Mouse (Mus musculus): ENCODE data around the gene Fgd2. TPM values are rescaled to one million over a fixed set of nuclear protein-coding genes. Genes with fewer than 3 reads are reported as not detected.

Fgd2 gene
- polyA plus RNA-seq, 1 experiment from 2014 or later = 5.6 TPM

DNA sequence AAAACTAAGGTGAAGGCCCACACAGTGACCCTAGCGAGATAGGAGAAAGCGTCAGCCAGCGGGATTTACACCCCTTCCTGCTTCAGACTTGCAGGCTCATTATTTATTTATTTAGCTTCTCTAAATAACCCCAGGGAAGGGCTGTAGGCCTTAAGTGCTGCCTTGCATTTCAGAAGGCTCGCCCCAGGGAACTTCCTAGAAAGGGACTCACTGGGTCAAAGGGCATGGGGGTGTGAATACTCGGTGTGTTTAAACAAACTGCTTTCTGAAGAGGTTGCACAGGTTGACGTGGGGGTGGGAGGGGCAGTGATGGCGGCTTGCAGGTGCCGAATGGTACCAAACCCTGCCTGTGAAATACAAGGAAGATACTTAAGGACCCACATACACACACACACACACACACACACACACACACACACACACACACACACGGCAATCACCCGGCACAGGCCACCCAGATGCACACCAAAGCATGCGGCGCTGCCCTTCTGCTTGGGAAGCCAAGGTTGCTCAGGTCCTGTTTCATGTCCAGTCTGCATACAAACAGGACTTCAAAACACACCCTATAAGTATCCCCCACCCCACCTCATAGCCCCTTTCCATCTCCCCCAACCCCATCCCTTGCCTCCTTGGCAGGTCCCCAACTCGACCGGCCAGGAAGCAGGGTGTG lies 38.7 kb downstream of the Fgd2 start:
- H3K4me2 ChIP-seq = peak overlapping the region; percentile 75; the same call in 1 of the 2 replicates
- H3K4me1 ChIP-seq (replicated peaks) = peaks cover 28% of the 10 kb centered on the region
- H3K9me3 ChIP-seq = no peaks in the 10 kb centered on the region
- 36% methylated on average over 14 of the region's 14 CpGs for WGBS
- no peaks in the 10 kb centered on the region for H3K36me3 ChIP-seq
- 0 out of 2 replicates have a peak overlapping the region, but pooled peaks have one; percentile 90 for H3K27ac ChIP-seq
- peaks cover 3% of the 10 kb centered on the region; the same call in 1 of the 2 replicates for H3K27me3 ChIP-seq
- no peak overlapping the region for H3K4me3 ChIP-seq (replicated peaks)
- H3K9ac ChIP-seq (replicated peaks) = no peak overlapping the region; the same call in 1 of the 2 replicates
- ATAC-seq (ENCODE audit: insufficient number of reproducible peaks, insufficient read depth, low FRiP score, low TSS enrichment, low read depth) = no peak

DNA sequence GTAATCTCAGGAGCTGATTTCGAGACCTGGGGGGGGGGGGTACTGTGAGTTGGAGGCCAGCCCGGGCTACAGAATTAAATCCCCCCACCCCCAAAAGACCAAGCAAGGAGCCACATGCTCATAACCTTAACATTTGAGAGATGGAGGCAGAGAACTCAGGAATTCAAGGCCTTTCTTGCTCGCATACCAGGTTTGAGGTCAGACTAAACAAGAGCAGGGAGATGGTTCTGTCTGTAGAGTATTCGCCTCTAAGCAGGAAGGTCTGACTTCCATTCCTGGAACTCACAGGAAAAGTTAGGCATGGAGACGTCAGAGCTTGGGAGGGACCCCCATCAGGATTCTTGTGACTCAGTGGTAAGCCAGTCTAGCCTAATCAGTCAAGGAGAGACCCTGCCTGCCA lies 39.3 kb downstream of the Fgd2 start:
- 60% methylated on average over 5 of the region's 5 CpGs for WGBS
- H3K4me3 ChIP-seq (replicated peaks) = no peak overlapping the region
- no peak for ATAC-seq (ENCODE audit: insufficient number of reproducible peaks, insufficient read depth, low FRiP score, low TSS enrichment, low read depth)
- H3K27ac ChIP-seq = no peak overlapping the region
- H3K4me1 ChIP-seq (replicated peaks) = peaks cover 28% of the 10 kb centered on the region
- H3K9me3 ChIP-seq = no peaks in the 10 kb centered on the region
- no peak overlapping the region for H3K9ac ChIP-seq (replicated peaks)
- peaks cover 3% of the 10 kb centered on the region; the same call in 1 of the 2 replicates for H3K27me3 ChIP-seq
- H3K36me3 ChIP-seq = no peaks in the 10 kb centered on the region
- no peak overlapping the region for H3K4me2 ChIP-seq

DNA sequence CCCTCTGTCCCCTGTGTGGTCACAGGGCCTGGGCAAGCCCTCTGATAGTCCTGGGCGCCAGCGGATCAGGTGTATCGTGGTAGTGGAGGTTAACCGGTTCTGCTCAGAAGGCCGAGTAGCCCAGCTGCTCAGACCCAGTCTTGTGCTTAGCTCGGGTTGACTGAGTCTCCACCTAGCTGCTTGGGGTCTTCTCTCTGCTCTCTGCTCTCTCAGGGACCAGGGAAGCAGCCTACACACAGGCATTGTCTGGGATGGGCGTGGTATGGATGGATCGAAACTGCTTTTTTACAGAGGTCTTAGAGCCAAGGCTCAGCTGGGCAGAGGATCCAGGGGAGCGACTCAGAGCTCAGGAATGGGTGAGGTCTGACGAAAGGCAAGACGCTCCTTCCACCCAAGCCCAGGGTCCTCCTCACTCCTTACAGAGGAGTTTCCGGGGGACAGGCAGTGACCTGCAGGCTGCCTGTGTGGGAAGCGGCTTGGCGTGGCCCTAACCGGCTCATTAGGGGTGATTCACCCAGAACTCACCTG lies 41.1 kb downstream of the Fgd2 start:
- H3K4me3 ChIP-seq (replicated peaks) = no peak overlapping the region
- H3K36me3 ChIP-seq = no peaks in the 10 kb centered on the region
- H3K27me3 ChIP-seq = no peaks in the 10 kb centered on the region
- 68% methylated on average over 15 of the region's 15 CpGs for WGBS
- H3K4me1 ChIP-seq (replicated peaks) = peaks cover 31% of the 10 kb centered on the region
- H3K4me2 ChIP-seq = no peak overlapping the region
- no peak for ATAC-seq (ENCODE audit: insufficient number of reproducible peaks, insufficient read depth, low FRiP score, low TSS enrichment, low read depth)
- H3K9me3 ChIP-seq = no peaks in the 10 kb centered on the region
- H3K27ac ChIP-seq = no peak overlapping the region
- H3K9ac ChIP-seq (replicated peaks) = no peak overlapping the region

DNA sequence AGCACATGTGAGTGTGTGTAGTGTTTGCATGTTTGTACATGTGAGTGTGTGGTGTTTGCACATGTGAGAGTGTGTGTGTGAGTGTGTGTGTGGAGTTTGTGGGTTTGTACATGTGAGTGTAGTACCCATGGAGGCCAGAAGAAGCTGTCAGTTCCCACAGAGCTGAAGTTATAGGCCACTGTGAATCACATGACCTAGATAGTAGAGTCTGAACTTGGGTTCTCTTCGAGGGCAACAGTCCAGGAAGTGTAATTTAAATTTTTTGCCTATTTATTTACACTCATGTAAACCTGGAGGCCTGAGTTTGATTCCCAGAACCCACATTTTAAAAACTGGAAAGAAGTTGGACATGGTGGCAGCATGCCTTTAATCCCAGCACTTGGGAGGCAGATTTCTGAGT lies 42.5 kb downstream of the Fgd2 start:
- no peak overlapping the region for H3K4me3 ChIP-seq (replicated peaks)
- peaks cover 18% of the 10 kb centered on the region for H3K4me1 ChIP-seq (replicated peaks)
- H3K9me3 ChIP-seq = no peaks in the 10 kb centered on the region
- H3K9ac ChIP-seq (replicated peaks) = no peak overlapping the region
- H3K27me3 ChIP-seq = no peaks in the 10 kb centered on the region
- ATAC-seq (ENCODE audit: insufficient number of reproducible peaks, insufficient read depth, low FRiP score, low TSS enrichment, low read depth) = no peak
- 84% methylated on average over 1 of the region's 1 CpGs for WGBS
- H3K4me2 ChIP-seq = no peak overlapping the region
- no peak overlapping the region for H3K27ac ChIP-seq
- no peaks in the 10 kb centered on the region for H3K36me3 ChIP-seq

DNA sequence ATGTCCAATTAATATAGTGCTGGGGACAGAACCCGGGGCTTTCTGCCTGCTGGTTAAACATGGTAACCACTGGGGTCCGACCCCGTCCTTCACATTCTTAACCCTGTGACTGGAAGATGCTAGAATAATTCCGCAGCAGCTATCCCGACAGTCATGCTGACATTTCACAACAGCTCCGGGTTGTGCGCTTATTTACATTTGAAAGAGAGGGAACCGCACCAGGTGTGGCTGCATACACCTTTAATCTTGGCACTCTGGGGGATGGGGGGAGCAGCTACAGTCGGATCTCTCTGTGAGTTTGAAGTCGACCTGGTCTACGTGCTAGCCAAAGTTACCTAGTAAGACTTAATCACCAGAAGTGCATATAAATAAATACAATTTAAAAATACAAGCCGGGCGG lies 44.8 kb downstream of the Fgd2 start:
- Histone ChIP-seq H3K4me1 (replicated peaks) (0 out of 2 replicates have a peak, but pooled peaks cover 3% of the 10 kb centered on the region), H3K9ac (replicated peaks) (no peak overlapping the region), H3K27me3 (no peaks in the 10 kb centered on the region), H3K4me2 (no peak overlapping the region), H3K9me3 (no peaks in the 10 kb centered on the region), H3K27ac (no peak overlapping the region), H3K4me3 (replicated peaks) (no peak overlapping the region), H3K36me3 (no peaks in the 10 kb centered on the region)
- WGBS = 53% methylated on average over 13 of the region's 13 CpGs
- no peak for ATAC-seq (ENCODE audit: insufficient number of reproducible peaks, insufficient read depth, low FRiP score, low TSS enrichment, low read depth)

DNA sequence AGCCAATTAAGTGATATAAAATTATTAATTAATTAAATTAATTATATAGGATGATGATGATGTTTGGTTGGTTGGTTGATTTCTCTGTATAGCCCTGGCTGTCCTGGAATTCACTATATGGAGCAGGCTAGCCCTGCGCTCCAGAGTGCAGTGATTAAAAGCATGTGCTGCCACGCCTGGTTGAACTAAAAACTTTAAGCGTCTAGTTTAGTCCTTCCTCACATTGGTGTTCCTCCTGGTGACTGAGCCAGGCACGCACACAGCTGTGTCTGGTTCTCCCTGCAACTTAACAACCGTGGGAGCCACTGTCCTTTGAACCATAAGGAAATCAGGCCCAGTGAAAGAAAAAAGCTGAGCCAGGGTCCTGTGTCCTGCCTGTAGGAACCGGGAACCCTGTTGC lies 45.4 kb downstream of the Fgd2 start:
- H3K4me1 ChIP-seq (replicated peaks) = 0 out of 2 replicates have a peak, but pooled peaks cover 3% of the 10 kb centered on the region
- 25% methylated on average over 6 of the region's 6 CpGs for WGBS
- no peaks in the 10 kb centered on the region for H3K9me3 ChIP-seq
- H3K27ac ChIP-seq = peak overlapping the region; percentile 29; the same call in 1 of the 2 replicates
- H3K36me3 ChIP-seq = no peaks in the 10 kb centered on the region
- peak; percentile 49; the same call in 1 of the 2 replicates for ATAC-seq (ENCODE audit: insufficient number of reproducible peaks, insufficient read depth, low FRiP score, low TSS enrichment, low read depth)
- H3K4me3 ChIP-seq (replicated peaks) = no peak overlapping the region
- no peak overlapping the region for H3K9ac ChIP-seq (replicated peaks)
- H3K27me3 ChIP-seq = no peaks in the 10 kb centered on the region
- H3K4me2 ChIP-seq = no peak overlapping the region

DNA sequence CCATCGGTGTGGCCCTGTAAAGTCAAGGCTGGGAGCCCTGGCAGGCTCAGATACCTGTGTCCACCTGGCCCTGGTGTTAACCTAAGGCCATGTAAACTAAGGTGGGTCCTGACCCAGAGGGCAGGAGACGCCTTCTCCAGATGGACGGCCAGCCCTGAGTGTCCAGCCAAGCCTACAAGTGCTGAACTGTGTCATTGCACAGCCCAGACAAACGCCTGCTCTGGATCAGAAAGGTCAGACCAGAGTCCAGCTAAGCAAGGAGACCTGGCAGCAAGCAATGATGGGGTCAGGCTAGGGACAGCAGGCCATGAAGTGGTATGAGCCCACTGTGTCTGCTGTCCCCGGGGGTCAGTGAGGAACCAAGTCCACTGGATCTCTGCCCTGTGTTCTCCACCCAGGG lies 46.7 kb downstream of the Fgd2 start:
- WGBS = 77% methylated on average over 5 of the region's 5 CpGs
- H3K9me3 ChIP-seq = no peaks in the 10 kb centered on the region
- H3K27me3 ChIP-seq = no peaks in the 10 kb centered on the region
- 0 out of 2 replicates have a peak, but pooled peaks cover 3% of the 10 kb centered on the region for H3K4me1 ChIP-seq (replicated peaks)
- H3K9ac ChIP-seq (replicated peaks) = no peak overlapping the region
- H3K4me2 ChIP-seq = no peak overlapping the region
- H3K27ac ChIP-seq = no peak overlapping the region
- ATAC-seq (ENCODE audit: insufficient number of reproducible peaks, insufficient read depth, low FRiP score, low TSS enrichment, low read depth) = no peak
- no peaks in the 10 kb centered on the region for H3K36me3 ChIP-seq
- H3K4me3 ChIP-seq (replicated peaks) = no peak overlapping the region

DNA sequence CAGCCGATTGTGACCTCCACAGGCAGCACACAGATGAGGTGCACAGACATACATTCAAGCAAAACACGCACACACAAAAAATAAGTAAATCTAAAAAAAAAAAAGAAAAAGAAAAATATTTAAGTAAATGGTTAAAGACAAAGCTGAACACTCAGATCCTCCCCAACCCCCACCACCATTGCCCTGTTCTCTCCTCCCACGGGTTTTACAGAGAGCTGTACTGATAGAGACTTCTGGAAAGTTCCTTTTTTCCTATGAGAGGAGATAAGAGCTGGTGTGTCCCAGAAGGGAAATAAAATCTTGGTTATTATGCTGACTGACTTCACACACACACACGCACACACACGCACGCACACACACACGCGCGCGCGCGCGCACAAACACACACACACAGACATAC lies 47.6 kb downstream of the Fgd2 start:
- H3K4me3 ChIP-seq (replicated peaks) = no peak overlapping the region
- 92% methylated on average over 13 of the region's 13 CpGs for WGBS
- H3K27ac ChIP-seq = no peak overlapping the region
- no peaks in the 10 kb centered on the region for H3K9me3 ChIP-seq
- H3K4me2 ChIP-seq = no peak overlapping the region
- H3K27me3 ChIP-seq = no peaks in the 10 kb centered on the region
- no peak for ATAC-seq (ENCODE audit: insufficient number of reproducible peaks, insufficient read depth, low FRiP score, low TSS enrichment, low read depth)
- H3K9ac ChIP-seq (replicated peaks) = no peak overlapping the region
- 0 out of 2 replicates have a peak, but pooled peaks cover 3% of the 10 kb centered on the region for H3K4me1 ChIP-seq (replicated peaks)
- no peaks in the 10 kb centered on the region for H3K36me3 ChIP-seq

DNA sequence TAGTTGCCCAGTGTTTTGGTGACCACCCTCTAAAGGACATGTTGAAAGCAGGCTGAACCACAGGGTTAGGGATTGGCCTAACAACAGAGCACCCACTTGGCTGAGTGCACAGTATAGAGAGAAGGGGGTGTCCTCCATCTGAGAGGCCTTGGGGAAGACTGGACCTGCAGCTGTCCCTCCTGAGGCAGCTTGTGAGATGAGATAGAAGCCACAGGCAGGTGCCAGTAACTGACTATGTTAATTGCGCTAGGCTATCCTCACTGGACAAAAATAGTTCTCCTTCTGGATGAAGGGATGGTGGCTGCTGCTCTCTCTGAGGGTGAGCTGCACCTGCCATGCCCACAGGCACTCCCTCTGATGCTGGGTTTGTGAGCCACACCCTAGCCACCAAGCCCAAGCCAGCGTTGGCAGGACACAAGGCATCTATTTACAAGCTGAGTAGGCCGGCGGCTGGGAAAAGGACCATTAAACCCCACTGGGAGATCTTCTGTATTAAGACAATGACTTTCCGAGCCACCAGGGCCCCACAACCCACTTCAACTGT lies 49.2 kb downstream of the Fgd2 start:
- ATAC-seq (ENCODE audit: insufficient number of reproducible peaks, insufficient read depth, low FRiP score, low TSS enrichment, low read depth) = no peak
- Histone ChIP-seq H3K9me3 (no peaks in the 10 kb centered on the region), H3K27ac (no peak overlapping the region), H3K4me1 (replicated peaks) (0 out of 2 replicates have a peak, but pooled peaks cover 3% of the 10 kb centered on the region), H3K4me2 (no peak overlapping the region), H3K27me3 (no peaks in the 10 kb centered on the region), H3K4me3 (replicated peaks) (no peak overlapping the region), H3K36me3 (no peaks in the 10 kb centered on the region), H3K9ac (replicated peaks) (no peak overlapping the region)
- WGBS = 62% methylated on average over 5 of the region's 5 CpGs

DNA sequence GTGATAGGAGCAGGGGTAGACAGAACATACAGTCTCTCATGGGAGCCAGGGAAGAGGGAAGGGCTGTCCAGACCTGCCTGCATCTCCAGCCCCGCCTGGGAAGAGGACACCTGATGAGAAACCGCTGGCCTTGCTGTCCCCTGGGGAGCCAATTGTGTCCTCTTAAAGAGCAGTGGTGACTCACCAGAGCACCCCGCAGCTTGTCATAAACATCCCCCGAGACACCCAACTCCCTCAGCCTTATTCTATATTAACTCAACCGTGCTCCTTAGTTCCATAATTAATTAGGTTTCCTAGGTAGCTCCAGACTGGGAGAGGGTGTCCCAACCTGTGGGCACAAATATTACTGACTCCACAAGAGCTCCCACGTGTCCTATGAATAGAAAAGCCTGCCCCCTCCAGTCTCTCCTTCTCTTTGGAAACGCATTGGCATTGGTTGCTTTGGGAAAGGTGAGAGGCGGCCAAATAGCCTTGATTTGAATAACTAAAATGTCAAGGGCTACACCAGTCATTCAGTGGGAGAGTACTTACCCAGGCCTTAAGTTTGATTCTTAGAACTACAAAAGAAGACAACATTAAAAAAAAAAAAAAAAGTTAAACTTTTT lies 51.2 kb downstream of the Fgd2 start:
- no peak overlapping the region for H3K4me2 ChIP-seq
- 0 out of 2 replicates have a peak overlapping the region, but pooled peaks have one; percentile 0 for H3K9ac ChIP-seq (replicated peaks)
- H3K36me3 ChIP-seq = no peaks in the 10 kb centered on the region
- 43% methylated on average over 8 of the region's 8 CpGs for WGBS
- no peaks in the 10 kb centered on the region for H3K9me3 ChIP-seq
- no peak overlapping the region for H3K4me3 ChIP-seq (replicated peaks)
- no peaks in the 10 kb centered on the region for H3K27me3 ChIP-seq
- no peak for ATAC-seq (ENCODE audit: insufficient number of reproducible peaks, insufficient read depth, low FRiP score, low TSS enrichment, low read depth)
- no peak overlapping the region for H3K27ac ChIP-seq
- peaks cover 17% of the 10 kb centered on the region for H3K4me1 ChIP-seq (replicated peaks)

DNA sequence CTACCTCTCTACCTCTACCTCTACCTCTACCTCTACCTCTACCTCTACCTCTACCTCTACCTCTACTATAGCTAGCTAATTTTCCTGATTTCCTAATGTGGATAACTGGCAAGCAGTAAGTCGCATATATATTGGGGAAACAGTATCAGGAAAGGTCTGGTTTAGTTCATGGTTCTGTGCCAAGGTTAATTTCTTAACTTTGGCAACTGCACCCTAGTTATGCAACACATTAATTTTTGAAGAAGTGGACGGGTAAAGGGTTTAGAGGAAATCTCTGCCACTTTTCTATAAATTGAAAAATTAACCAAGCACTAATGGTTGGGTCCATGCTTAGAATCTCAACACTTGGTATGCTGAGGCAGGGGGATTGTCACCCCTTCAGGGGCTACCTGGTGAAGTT lies 53.9 kb downstream of the Fgd2 start:
- Histone ChIP-seq H3K9me3 (no peaks in the 10 kb centered on the region), H3K27me3 (no peaks in the 10 kb centered on the region), H3K27ac (no peak overlapping the region), H3K4me1 (replicated peaks) (peaks cover 19% of the 10 kb centered on the region), H3K9ac (replicated peaks) (no peak overlapping the region), H3K36me3 (no peaks in the 10 kb centered on the region), H3K4me3 (replicated peaks) (no peak overlapping the region), H3K4me2 (no peak overlapping the region)
- no peak for ATAC-seq (ENCODE audit: insufficient number of reproducible peaks, insufficient read depth, low FRiP score, low TSS enrichment, low read depth)
- 84% methylated on average over 2 of the region's 2 CpGs for WGBS
